Mouse (Mus musculus) urinary bladder, postnatal 25 days (tissue): ENCODE results near the gene Mxd1.

Experiments used
- DNase-seq: peaks from one replicate; pipeline ENCODE4 v3.0.0; 2022; ENCODE audit warnings: low spot score

The Mxd1 gene

DNA sequence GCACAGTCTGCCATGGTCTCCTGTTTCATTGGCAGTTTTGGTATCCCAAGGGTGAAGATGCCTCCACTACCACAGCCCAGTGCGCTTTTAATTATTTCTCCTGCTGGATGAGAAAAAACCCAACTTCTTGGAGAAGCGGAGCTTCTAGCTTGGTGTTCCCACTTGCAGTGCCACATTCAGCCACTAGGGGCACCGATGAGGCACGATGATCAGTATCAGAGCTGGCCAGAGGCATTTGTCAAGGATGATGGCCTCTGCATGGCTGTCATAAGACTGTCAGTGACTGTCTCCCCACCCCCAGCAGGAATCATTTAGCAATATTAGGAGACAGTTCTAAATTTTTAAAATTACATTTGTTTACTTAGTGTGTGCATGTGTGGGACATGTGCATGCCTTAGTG lies 69.8 kb downstream of the Mxd1 start:
- peak; percentile 88 for DNase-seq

DNA sequence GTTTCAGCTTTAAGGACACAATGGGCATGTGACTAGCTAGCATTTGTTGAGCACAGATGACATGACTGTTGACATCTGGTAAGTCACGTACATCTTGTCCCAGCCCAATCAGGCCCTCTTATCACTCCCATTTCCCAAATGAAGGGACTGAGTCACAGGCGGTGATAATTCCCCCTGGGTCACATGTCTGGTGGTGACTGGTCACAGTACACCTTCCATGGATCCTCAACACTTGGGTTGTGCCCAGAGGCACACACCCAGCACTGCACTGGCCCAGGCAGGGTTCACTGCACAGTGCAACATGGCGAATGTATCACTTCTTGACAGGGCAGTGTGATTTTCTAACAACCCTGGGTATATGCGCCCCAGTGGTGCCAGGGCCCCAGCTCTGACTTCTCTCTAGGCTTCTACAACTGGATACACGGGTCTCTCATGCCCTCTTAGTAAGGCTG lies 70.2 kb downstream of the Mxd1 start:
- DNase-seq = no peak
